Mouse (Mus musculus) C2C12 (cell line): ENCODE data around the gene Satb1. TPM values are rescaled to one million over a fixed set of nuclear protein-coding genes. Genes with fewer than 3 reads are reported as not detected.

Experiments used
- H3K27me3 ChIP-seq: one replicate; pipeline ENCODE4 v1.6.1; 2011; ENCODE audit not compliant: control insufficient read depth, insufficient read depth, insufficient read length
- H3K36me3 ChIP-seq: one replicate; pipeline ENCODE4 v1.6.1; 2011; ENCODE audit not compliant: control insufficient read depth, insufficient read depth
- H3K4me3 ChIP-seq: one replicate; pipeline ENCODE4 v1.5.1; 2011; ENCODE audit warnings: mild to moderate bottlenecking, control low read depth; ENCODE audit not compliant: poor library complexity, insufficient read depth, severe bottlenecking
- H3K79me2 ChIP-seq: one replicate; pipeline ENCODE4 v1.6.1; 2011; ENCODE audit not compliant: control insufficient read depth, insufficient read depth
- H3K79me3 ChIP-seq: one replicate; pipeline ENCODE4 v1.6.1; 2011; ENCODE audit warnings: low read depth, control low read depth
- H3ac ChIP-seq: one replicate; pipeline ENCODE3; 2011; ENCODE audit warnings: low read depth; ENCODE audit not compliant: control insufficient read depth, insufficient read length
- CEBPB ChIP-seq: IDR thresholded peaks from one replicate; pipeline ENCODE4 v1.6.1; 2011; ENCODE audit warnings: low read depth, mild to moderate bottlenecking, control low read depth, moderate library complexity
- CTCF ChIP-seq: IDR thresholded peaks from one replicate; pipeline ENCODE4 v1.5.1; 2011; ENCODE audit not compliant: control insufficient read depth, insufficient read depth, insufficient read length
- FOSL1 ChIP-seq: IDR thresholded peaks from one replicate; pipeline ENCODE4 v1.8.0; 2011; ENCODE audit warnings: mild to moderate bottlenecking, low read length; ENCODE audit not compliant: poor library complexity, insufficient read depth, severe bottlenecking
- MAX ChIP-seq: IDR thresholded peaks from one replicate; pipeline ENCODE4 v1.6.1; 2011; ENCODE audit warnings: mild to moderate bottlenecking, control low read depth
- MYOD1 ChIP-seq: IDR thresholded peaks from one replicate; pipeline ENCODE4 v1.6.1; 2011; ENCODE audit warnings: low read depth; ENCODE audit not compliant: control insufficient read depth, insufficient read length
- MYOG ChIP-seq: IDR thresholded peaks from one replicate; pipeline ENCODE4 v1.6.1; 2011; ENCODE audit not compliant: control insufficient read depth, insufficient read length; ENCODE audit errors: extremely low read depth
- USF1 ChIP-seq: IDR thresholded peaks from one replicate; pipeline ENCODE4 v1.6.1; 2011; ENCODE audit warnings: low read depth, mild to moderate bottlenecking, control low read depth, moderate library complexity
- polyA plus RNA-seq: library from polyadenylated mRNA; unstranded; fragments of >200 nt; fragmentation: generic; extraction: Trizol; gene quantifications from one replicate; pipeline ENCODE4 v1.2.1, GENCODE M21; 2012; ENCODE audit warnings: missing spikeins

The Satb1 gene
- polyA plus RNA-seq, 1 experiment = 0.06 TPM

- TF ChIP-seq MAX = no peak
- no peak for TF ChIP-seq CTCF
- TF ChIP-seq MYOD1 = no peak
- no peak for TF ChIP-seq USF1
- no peak for TF ChIP-seq FOSL1
- Histone ChIP-seq H3ac (no peak overlapping the region), H3K36me3 (no peaks in the 10 kb centered on the region), H3K79me2 (no peaks in the 10 kb centered on the region), H3K27me3 (no peaks in the 10 kb centered on the region), H3K79me3 (no peaks in the 10 kb centered on the region), H3K4me3 (no peak overlapping the region)
These were observed 72.0 kb downstream of the Satb1 start for GRCm38 (mm10) chr17:51760997-51761655.

- no peaks in the 10 kb centered on the region for H3K79me2 ChIP-seq
- no peaks in the 10 kb centered on the region for H3K27me3 ChIP-seq
- H3K4me3 ChIP-seq = no peak overlapping the region
- no peaks in the 10 kb centered on the region for H3K36me3 ChIP-seq
- no peak overlapping the region for H3ac ChIP-seq
- no peaks in the 10 kb centered on the region for H3K79me3 ChIP-seq
- TF ChIP-seq FOSL1 = no peak
- TF ChIP-seq USF1 = no peak
- TF ChIP-seq MAX = no peak
- no peak for TF ChIP-seq MYOG
- TF ChIP-seq MYOD1 = no peak
- no peak for TF ChIP-seq CEBPB
- TF ChIP-seq CTCF = no peak
These were observed 72.7 kb downstream of the Satb1 start for GRCm38 (mm10) chr17:51760251-51760887.

GRCm38 (mm10) chr17:51759509-51759908 lies 73.6 kb downstream of the Satb1 start:
- Histone ChIP-seq H3K27me3 (no peaks in the 10 kb centered on the region), H3K79me3 (no peaks in the 10 kb centered on the region), H3K4me3 (no peak overlapping the region), H3ac (no peak overlapping the region), H3K79me2 (no peaks in the 10 kb centered on the region), H3K36me3 (no peaks in the 10 kb centered on the region)
- TF ChIP-seq USF1 (no peak), FOSL1 (no peak), MYOD1 (no peak), CEBPB (no peak), CTCF (no peak), MAX (no peak), MYOG (no peak)

GRCm38 (mm10) chr17:51752142-51752541 lies 80.9 kb downstream of the Satb1 start:
- Histone ChIP-seq H3K4me3 (no peak overlapping the region), H3ac (no peak overlapping the region), H3K79me3 (no peaks in the 10 kb centered on the region), H3K79me2 (no peaks in the 10 kb centered on the region), H3K27me3 (no peaks in the 10 kb centered on the region), H3K36me3 (no peaks in the 10 kb centered on the region)
- TF ChIP-seq MAX (no peak), USF1 (no peak), MYOD1 (no peak), CTCF (no peak), MYOG (no peak), FOSL1 (no peak), CEBPB (no peak)

- TF ChIP-seq CEBPB (no peak), MYOD1 (no peak), MYOG (no peak), CTCF (no peak), FOSL1 (no peak), MAX (no peak), USF1 (no peak)
- no peaks in the 10 kb centered on the region for H3K79me2 ChIP-seq
- no peaks in the 10 kb centered on the region for H3K36me3 ChIP-seq
- H3K79me3 ChIP-seq = no peaks in the 10 kb centered on the region
- no peaks in the 10 kb centered on the region for H3K27me3 ChIP-seq
- H3ac ChIP-seq = no peak overlapping the region
- H3K4me3 ChIP-seq = no peak overlapping the region
These were observed 85.9 kb downstream of the Satb1 start for GRCm38 (mm10) chr17:51747204-51747603.

- H3K27me3 ChIP-seq = no peaks in the 10 kb centered on the region
- no peaks in the 10 kb centered on the region for H3K79me2 ChIP-seq
- H3K79me3 ChIP-seq = no peaks in the 10 kb centered on the region
- no peaks in the 10 kb centered on the region for H3K36me3 ChIP-seq
- TF ChIP-seq MAX (no peak), USF1 (no peak), FOSL1 (no peak), MYOG (no peak), CTCF (no peak), CEBPB (no peak), MYOD1 (no peak)
- no peak overlapping the region for H3ac ChIP-seq
- H3K4me3 ChIP-seq = no peak overlapping the region
These were observed 90.6 kb downstream of the Satb1 start for GRCm38 (mm10) chr17:51742502-51742901.
